Mouse (Mus musculus) stomach, embryonic 14.5 days (tissue): ENCODE data around the gene Paqr8. TPM values are rescaled to one million over a fixed set of nuclear protein-coding genes. Genes with fewer than 3 reads are reported as not detected.
"Not testable (repeated sequence)": the region's sequence is repeated elsewhere in the genome, so short reads cannot be mapped to it uniquely, and the experiment has no call there.

Source experiments
- ATAC-seq: fragments of 200-750 bp; cut with Nextera tagmentation; 2 replicates; pipeline ENCODE4 v1.8.0; 2017; ENCODE audit warnings: low read depth, moderate TSS enrichment; ENCODE audit not compliant: insufficient number of reproducible peaks, insufficient read depth, low FRiP score
- H3K27ac ChIP-seq: fragments of 300-500 bp; sonication (generic); 2 replicates; pipeline ENCODE4 v1.5.1; 2014; ENCODE audit warnings: mild to moderate bottlenecking, low read length, moderate library complexity, mixed read lengths
- H3K27me3 ChIP-seq: fragments of 300-500 bp; sonication (generic); 2 replicates; pipeline ENCODE4 v1.6.1; 2014; ENCODE audit warnings: low read length, control low read depth, mixed read lengths; ENCODE audit not compliant: control insufficient read depth, insufficient read depth
- H3K36me3 ChIP-seq: fragments of 300-500 bp; sonication (generic); 2 replicates; pipeline ENCODE4 v1.6.1; 2014; ENCODE audit warnings: mild to moderate bottlenecking, control low read depth, low read length, moderate library complexity, mixed read lengths; ENCODE audit not compliant: control insufficient read depth, insufficient read depth
- H3K4me1 ChIP-seq: fragments of 300-500 bp; sonication (generic); 2 replicates; pipeline ENCODE4 v1.6.1; 2014; ENCODE audit warnings: low read length, control low read depth, mixed read lengths; ENCODE audit not compliant: control insufficient read depth, insufficient read depth
- H3K4me2 ChIP-seq: fragments of 300-500 bp; sonication (generic); replicated peaks from 2 replicates; pipeline ENCODE4 v1.6.1; 2014; ENCODE audit warnings: low read depth, low read length, control low read depth
- H3K4me3 ChIP-seq: fragments of 300-500 bp; sonication (generic); 2 replicates; pipeline ENCODE4 v1.5.1; 2014; ENCODE audit warnings: low read depth, low read length, control low read depth
- H3K9ac ChIP-seq: fragments of 300-500 bp; sonication (generic); replicated peaks from 2 replicates; pipeline ENCODE4 v1.6.1; 2014; ENCODE audit warnings: low read depth, mild to moderate bottlenecking, control low read depth, low read length, moderate library complexity, mixed read lengths
- H3K9me3 ChIP-seq: fragments of 300-500 bp; sonication (generic); 2 replicates; pipeline ENCODE4 v1.6.1; 2016; ENCODE audit warnings: low read depth, low read length, control low read depth; ENCODE audit not compliant: control insufficient read depth
- WGBS: fragments of 180-500 bp; shearing (Covaris S2); extraction: QIAGEN DNeasy Blood & Tissue Kit; methylation state at CpG from one replicate; pipeline ENCODE4 v1.1.7; 2014; 5-methylcytosine and 5-hydroxymethylcytosine counted together
- polyA plus RNA-seq: library from polyadenylated mRNA; unstranded; fragments of >200 nt; fragmentation: Nextera tagmentation; extraction: Ambion mirVana; gene quantifications from 2 replicates; pipeline ENCODE4 v1.2.1, GENCODE M21; 2014

The Paqr8 gene
- polyA plus RNA-seq, 1 experiment from 2014 or later = 14.7 TPM

DNA sequence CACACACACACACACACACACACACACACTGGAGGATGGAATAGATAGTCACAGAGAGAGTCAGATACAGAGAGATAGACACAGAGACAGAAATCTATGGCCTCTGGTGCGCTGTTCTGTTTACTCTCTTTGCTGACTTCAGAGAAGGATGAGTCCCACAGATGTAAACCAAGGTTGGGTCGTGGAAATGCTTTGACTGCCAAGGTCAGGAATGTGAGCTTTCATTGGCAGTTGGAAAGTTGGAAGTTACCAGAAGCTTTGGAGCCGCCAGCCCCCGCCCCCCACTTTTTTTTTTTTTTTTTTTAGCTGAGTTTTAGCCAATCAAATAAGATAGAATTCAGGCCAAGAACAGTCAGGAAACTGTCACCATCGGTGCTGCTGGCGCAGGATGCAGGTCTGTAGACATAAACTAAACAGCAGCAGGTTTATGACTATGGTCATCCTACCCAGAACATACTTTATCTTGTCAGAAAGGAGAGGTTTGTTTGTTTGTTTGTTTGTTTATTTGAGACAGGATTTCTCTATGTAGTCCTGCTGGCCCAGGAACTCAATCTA lies 27.2 kb downstream of the Paqr8 start:
- H3K4me1 ChIP-seq = no peaks in the 10 kb centered on the region; the same call in 1 of the 2 replicates
- ATAC-seq = no peak
- WGBS = 71% methylated on average over 6 of the region's 6 CpGs
- no peaks in the 10 kb centered on the region for H3K36me3 ChIP-seq
- no peak overlapping the region for H3K4me3 ChIP-seq
- no peaks in the 10 kb centered on the region for H3K27me3 ChIP-seq
- H3K4me2 ChIP-seq = no peak overlapping the region
- H3K9ac ChIP-seq = no peak overlapping the region
- no peak overlapping the region for H3K27ac ChIP-seq
- no peaks in the 10 kb centered on the region for H3K9me3 ChIP-seq

DNA sequence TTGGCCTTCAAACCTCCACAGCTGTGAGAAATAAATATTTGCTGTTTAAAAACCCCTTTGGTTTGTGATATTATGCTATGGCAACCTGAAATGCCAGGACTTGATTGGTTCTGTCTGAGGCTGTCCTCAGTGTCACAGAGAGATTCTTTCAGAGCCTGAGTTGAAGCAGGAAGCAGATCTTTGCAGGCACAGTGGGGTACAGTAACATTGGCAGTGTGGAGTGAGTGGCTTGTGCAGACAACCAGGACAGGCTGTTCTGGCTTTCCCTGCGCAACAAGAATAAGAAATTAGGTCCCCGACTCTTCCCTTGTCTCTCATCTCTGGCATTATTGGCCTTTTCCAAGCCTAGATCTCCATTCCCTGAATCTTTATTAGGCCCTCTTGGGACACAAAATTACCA lies 29.3 kb downstream of the Paqr8 start:
- no peak for ATAC-seq
- Histone ChIP-seq H3K4me3 (no peak overlapping the region), H3K9me3 (no peaks in the 10 kb centered on the region), H3K27me3 (no peaks in the 10 kb centered on the region), H3K4me2 (no peak overlapping the region), H3K27ac (no peak overlapping the region), H3K36me3 (no peaks in the 10 kb centered on the region), H3K9ac (no peak overlapping the region), H3K4me1 (peaks cover 7% of the 10 kb centered on the region; the same call in 1 of the 2 replicates)
- 91% methylated on average over 2 of the region's 2 CpGs for WGBS

DNA sequence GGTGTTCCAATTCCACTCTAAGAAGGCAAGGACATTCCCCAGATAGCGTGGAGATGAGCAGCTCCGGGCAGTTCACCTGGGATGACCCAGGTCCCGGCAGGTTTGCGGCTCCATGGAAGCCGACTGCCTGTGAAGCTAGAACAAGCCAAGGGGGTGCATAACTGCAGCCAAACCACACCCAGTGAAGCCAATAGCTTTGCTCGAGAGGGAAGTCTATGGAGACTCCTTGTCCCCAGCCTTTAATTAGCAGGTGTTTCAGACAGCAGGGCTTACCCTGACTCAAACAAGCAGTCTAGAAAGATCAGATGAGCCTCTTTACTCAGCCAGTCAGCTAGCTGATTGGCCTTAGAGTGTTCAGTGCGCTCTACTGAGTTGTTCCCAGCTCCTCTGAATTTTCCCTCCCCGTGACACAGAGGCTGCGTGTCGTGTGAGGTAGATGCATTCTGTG lies 30.7 kb downstream of the Paqr8 start:
- ATAC-seq = no peak
- WGBS = 81% methylated on average over 10 of the region's 10 CpGs
- Histone ChIP-seq H3K27ac (no peak overlapping the region), H3K4me2 (no peak overlapping the region), H3K9ac (no peak overlapping the region), H3K4me3 (no peak overlapping the region), H3K27me3 (no peaks in the 10 kb centered on the region), H3K36me3 (no peaks in the 10 kb centered on the region), H3K9me3 (no peaks in the 10 kb centered on the region), H3K4me1 (peaks cover 7% of the 10 kb centered on the region; the same call in 1 of the 2 replicates)

DNA sequence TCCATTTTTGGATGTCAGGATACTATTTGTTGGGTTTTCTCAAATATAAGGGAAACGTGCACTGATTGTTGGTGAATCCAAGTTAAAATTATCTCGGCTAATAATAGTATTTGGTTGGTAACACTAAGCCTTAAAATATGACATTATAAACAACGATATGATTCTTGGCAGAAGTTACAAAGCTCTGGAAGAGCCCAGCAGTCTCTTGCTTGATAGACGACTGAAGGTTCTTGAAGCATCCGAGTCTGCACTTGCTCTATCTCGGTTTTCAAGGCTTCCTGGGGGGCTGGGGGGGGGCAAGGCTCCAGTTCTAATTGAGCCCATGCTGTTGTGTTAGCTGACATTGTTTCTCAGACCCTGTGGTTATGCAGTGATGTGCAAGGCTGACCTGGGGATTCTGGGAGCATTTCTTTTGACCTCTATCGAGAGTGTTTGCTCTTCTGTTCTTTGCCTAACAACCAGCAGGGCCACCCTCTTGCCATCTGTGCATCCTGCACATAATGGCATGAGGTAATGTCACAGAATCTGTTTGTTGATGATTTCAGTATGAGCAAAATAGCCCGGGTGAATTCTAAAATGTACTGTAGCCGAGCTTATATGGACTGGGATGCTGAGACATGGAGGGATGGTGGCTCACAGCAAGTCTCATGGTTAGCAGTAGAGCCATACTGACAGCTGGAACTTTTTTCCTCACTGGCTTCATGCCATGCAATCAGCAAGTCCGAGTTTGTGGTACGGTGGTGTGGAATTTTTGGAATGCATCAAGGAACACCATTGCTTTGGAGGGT lies 32.4 kb downstream of the Paqr8 start:
- H3K4me3 ChIP-seq = no peak overlapping the region
- ATAC-seq = no peak
- H3K9me3 ChIP-seq = no peaks in the 10 kb centered on the region
- WGBS = 29% methylated on average over 11 of the region's 11 CpGs
- H3K27ac ChIP-seq = no peak overlapping the region
- no peak overlapping the region for H3K4me2 ChIP-seq
- H3K27me3 ChIP-seq = no peaks in the 10 kb centered on the region
- H3K36me3 ChIP-seq = no peaks in the 10 kb centered on the region
- no peak overlapping the region for H3K9ac ChIP-seq
- peaks cover 7% of the 10 kb centered on the region; the same call in 1 of the 2 replicates for H3K4me1 ChIP-seq

DNA sequence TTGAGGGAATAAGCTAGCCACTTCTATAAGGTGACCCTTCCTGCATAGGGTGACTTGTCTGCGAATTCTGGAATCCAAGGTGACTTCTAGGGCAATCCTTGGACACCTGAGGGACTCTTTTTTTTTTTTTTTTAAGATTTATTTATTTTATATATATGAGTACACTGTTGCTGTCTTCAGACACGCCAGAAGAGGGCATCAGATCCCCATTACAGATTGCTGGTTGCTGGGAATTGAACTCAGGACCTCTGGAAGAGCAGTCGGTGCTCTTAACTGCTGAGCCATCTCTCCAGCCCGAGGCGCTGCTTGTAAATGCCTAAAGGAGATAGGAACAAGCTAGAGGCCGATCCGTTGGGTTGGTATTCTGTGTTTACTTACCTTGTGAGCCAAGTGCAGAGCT lies 34.9 kb downstream of the Paqr8 start:
- 77% methylated on average over 7 of the region's 7 CpGs for WGBS
- H3K4me3 ChIP-seq, ATAC-seq, H3K9ac ChIP-seq, H3K27ac ChIP-seq, H3K9me3 ChIP-seq, H3K4me2 ChIP-seq, H3K36me3 ChIP-seq, H3K27me3 ChIP-seq, H3K4me1 ChIP-seq: not testable (repeated sequence)

DNA sequence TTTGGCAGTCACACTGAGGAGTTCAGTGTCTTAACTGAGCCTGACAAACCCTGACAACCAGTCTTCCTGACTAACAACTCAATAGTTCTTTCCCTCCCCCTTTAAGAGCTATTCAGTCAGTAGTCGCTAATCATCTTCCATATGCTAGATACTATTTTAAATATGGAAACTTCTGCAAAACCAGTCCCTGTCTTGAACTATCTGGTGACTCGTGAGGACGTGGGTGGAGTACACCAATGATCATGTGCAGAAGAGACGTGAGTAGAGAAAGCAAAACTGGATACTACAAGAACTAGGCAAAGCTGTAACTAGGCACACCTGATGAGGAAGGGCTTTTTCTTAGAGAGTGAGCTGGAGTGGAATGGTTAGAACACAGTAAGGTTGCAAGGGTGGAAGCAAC lies 35.5 kb downstream of the Paqr8 start:
- H3K9ac ChIP-seq = no peak overlapping the region
- H3K4me3 ChIP-seq = no peak overlapping the region
- 93% methylated on average over 4 of the region's 4 CpGs for WGBS
- H3K9me3 ChIP-seq = no peaks in the 10 kb centered on the region
- H3K4me1 ChIP-seq = peaks cover 7% of the 10 kb centered on the region; the same call in 1 of the 2 replicates
- H3K27ac ChIP-seq = no peak overlapping the region; the same call in 1 of the 2 replicates
- no peaks in the 10 kb centered on the region for H3K27me3 ChIP-seq
- H3K36me3 ChIP-seq = no peaks in the 10 kb centered on the region
- ATAC-seq = no peak
- H3K4me2 ChIP-seq = no peak overlapping the region

DNA sequence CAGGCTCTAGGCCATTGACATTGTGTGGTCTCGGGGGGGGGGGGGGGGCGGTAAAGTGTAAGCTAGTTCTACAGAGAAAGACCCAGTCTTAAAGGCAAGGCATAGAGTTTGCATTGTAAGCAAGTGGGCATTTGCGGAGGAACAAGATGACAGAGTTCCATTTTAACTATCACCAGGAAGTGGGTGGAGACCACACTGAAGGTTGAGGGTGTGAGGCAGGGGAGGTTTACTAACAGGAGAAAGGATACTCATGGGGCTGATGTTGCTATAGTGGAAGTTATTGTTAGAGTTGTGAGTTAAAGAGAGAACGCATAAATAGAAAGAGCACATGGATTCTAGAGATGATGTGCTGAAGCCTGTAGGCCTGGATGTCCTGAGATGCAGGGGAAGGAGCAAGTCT lies 36.0 kb downstream of the Paqr8 start:
- ATAC-seq = no peak
- no peak overlapping the region for H3K4me3 ChIP-seq
- H3K27me3 ChIP-seq = no peaks in the 10 kb centered on the region
- H3K27ac ChIP-seq = no peak overlapping the region
- no peak overlapping the region for H3K4me2 ChIP-seq
- H3K9me3 ChIP-seq = no peaks in the 10 kb centered on the region
- 79% methylated on average over 4 of the region's 4 CpGs for WGBS
- H3K9ac ChIP-seq = no peak overlapping the region
- peaks cover 7% of the 10 kb centered on the region; the same call in 1 of the 2 replicates for H3K4me1 ChIP-seq
- H3K36me3 ChIP-seq = no peaks in the 10 kb centered on the region

DNA sequence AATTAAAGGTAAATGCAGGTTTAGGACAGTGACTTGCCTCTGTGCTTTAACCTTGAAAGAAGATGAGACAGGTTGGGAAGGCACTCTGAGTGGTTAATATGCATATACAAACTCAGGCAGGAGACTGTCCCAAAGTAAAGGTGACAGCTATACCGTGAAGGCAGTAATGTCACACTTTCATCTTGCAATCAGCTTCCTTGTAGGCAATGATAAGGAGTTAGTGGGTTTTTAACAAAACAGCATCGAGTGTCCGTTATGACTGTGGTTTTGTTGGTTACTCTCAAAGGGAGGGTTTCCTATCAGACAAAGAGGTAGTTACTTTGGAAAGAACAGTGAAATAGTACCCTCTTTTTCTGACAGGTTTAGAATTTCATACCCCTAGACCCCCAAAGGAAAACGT lies 38.1 kb downstream of the Paqr8 start:
- no peaks in the 10 kb centered on the region for H3K4me1 ChIP-seq
- no peak overlapping the region for H3K9ac ChIP-seq
- no peaks in the 10 kb centered on the region for H3K36me3 ChIP-seq
- no peak overlapping the region for H3K27ac ChIP-seq
- H3K4me2 ChIP-seq = no peak overlapping the region
- H3K9me3 ChIP-seq = no peaks in the 10 kb centered on the region
- no peak overlapping the region for H3K4me3 ChIP-seq
- 79% methylated on average over 4 of the region's 4 CpGs for WGBS
- H3K27me3 ChIP-seq = no peaks in the 10 kb centered on the region
- no peak for ATAC-seq
